Mouse (Mus musculus) embryonic facial prominence, embryonic 11.5 days (tissue): ENCODE measurements around the gene Tdrd12. TPM values are rescaled to one million over a fixed set of nuclear protein-coding genes. Genes with fewer than 3 reads are reported as not detected.

Experiments used
- ATAC-seq: fragments of 200-750 bp; cut with Nextera tagmentation; replicated peaks from 2 replicates; pipeline ENCODE4 v1.8.0; 2017; ENCODE audit warnings: low read depth; ENCODE audit not compliant: insufficient number of reproducible peaks, low FRiP score, low TSS enrichment
- DNase-seq: peaks from one replicate; pipeline ENCODE4 v3.0.0-alpha.2; 2015; ENCODE audit warnings: low spot score
- H3K27ac ChIP-seq: fragments of 300-500 bp; sonication (generic); replicated peaks from 2 replicates; pipeline ENCODE4 v1.5.1; 2014; ENCODE audit warnings: mild to moderate bottlenecking, low read depth, low read length, control low read depth
- H3K27me3 ChIP-seq: fragments of 300-500 bp; sonication (generic); 2 replicates; pipeline ENCODE4 v1.6.1; 2014; ENCODE audit warnings: mild to moderate bottlenecking, low read length, moderate library complexity, mixed read lengths; ENCODE audit not compliant: control insufficient read depth, insufficient read depth
- H3K36me3 ChIP-seq: fragments of 300-500 bp; sonication (generic); replicated peaks from 2 replicates; pipeline ENCODE4 v1.6.1; 2014; ENCODE audit warnings: low read depth, mild to moderate bottlenecking, low read length, moderate library complexity, mixed read lengths; ENCODE audit not compliant: control insufficient read depth, insufficient read depth
- H3K4me1 ChIP-seq: fragments of 300-500 bp; sonication (generic); 2 replicates; pipeline ENCODE4 v1.6.1; 2014; ENCODE audit warnings: low read length, mixed read lengths; ENCODE audit not compliant: control insufficient read depth, insufficient read depth
- H3K4me2 ChIP-seq: fragments of 300-500 bp; sonication (generic); 2 replicates; pipeline ENCODE4 v1.6.1; 2014; ENCODE audit warnings: low read depth, mild to moderate bottlenecking, control low read depth, low read length, moderate library complexity
- H3K4me3 ChIP-seq: fragments of 300-500 bp; sonication (generic); 2 replicates; pipeline ENCODE4 v1.5.1; 2014; ENCODE audit warnings: low read depth, low read length, control low read depth
- H3K9ac ChIP-seq: fragments of 300-500 bp; sonication (generic); replicated peaks from 2 replicates; pipeline ENCODE4 v1.6.1; 2014; ENCODE audit warnings: mild to moderate bottlenecking, control low read depth, low read length
- H3K9me3 ChIP-seq: fragments of 300-500 bp; sonication (generic); replicated peaks from 2 replicates; pipeline ENCODE4 v1.6.1; 2016; ENCODE audit warnings: mild to moderate bottlenecking, low read length, inconsistent platforms, mixed read lengths; ENCODE audit not compliant: control insufficient read depth
- WGBS: fragments of 180-500 bp; shearing (Covaris S2); extraction: QIAGEN DNeasy Blood & Tissue Kit; methylation state at CpG from one replicate; pipeline ENCODE4 v1.1.7; 2014; 5-methylcytosine and 5-hydroxymethylcytosine counted together
- polyA plus RNA-seq: library from polyadenylated mRNA; unstranded; fragments of >200 nt; fragmentation: Nextera tagmentation; extraction: Ambion mirVana; gene quantifications from 2 replicates; pipeline ENCODE4 v1.2.1, GENCODE M21; 2014

Tdrd12 gene
- 0.48 TPM in 1 of 2 replicates, not detected in the other for polyA plus RNA-seq

DNA sequence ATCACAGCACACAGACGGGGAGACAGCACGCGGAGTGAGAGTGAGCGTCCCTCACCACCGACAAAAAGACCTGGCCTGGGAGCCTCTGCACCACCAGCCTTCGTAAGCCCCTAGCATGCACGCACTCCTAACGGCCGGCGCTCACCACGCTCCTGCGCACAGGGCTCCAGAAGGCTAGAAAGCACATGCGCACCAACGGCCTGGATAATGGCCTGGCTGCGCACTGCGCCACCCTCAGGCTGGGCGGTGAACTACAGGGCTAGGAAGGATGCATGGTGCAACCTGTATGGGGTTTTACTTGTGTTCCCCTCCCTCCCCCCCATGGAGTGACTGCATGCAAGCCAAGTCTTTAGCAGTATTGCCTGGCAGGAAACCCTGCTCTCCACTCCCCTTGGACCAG, at the start of gene Tdrd12:
Tdrd12 (minus strand) TSS at position 184 of the 400 bp plus-strand sequence.
- H3K36me3 ChIP-seq = no peaks in the 10 kb centered on the region
- H3K9ac ChIP-seq = no peak within 1 kb of the TSS
- H3K4me3 ChIP-seq = no peak within 1 kb of the TSS
- no peak for DNase-seq
- ATAC-seq = no peak
- no peak within 1 kb of the TSS for H3K27ac ChIP-seq
- no peak within 1 kb of the TSS for H3K4me2 ChIP-seq
- H3K27me3 ChIP-seq = no peaks in the 10 kb centered on the region
- WGBS = 83% methylated on average over 17 of the region's 17 CpGs
- H3K4me1 ChIP-seq = no peaks in the 10 kb centered on the region
- no peaks in the 10 kb centered on the region for H3K9me3 ChIP-seq

- no peaks in the 10 kb centered on the region for H3K9me3 ChIP-seq
- ATAC-seq (no peak), DNase-seq (no peak)
- H3K4me1 ChIP-seq = peaks cover 3% of the 10 kb centered on the region; the same call in 1 of the 2 replicates
- peak overlapping the region; percentile 80 for H3K9ac ChIP-seq
- no peak overlapping the region for H3K27ac ChIP-seq
- peak overlapping the region; percentile 89 for H3K4me2 ChIP-seq
- peaks cover 21% of the 10 kb centered on the region for H3K27me3 ChIP-seq
- no peaks in the 10 kb centered on the region for H3K36me3 ChIP-seq
- WGBS = 17% methylated on average over 15 of the region's 15 CpGs
- H3K4me3 ChIP-seq = peak overlapping the region; percentile 81
Measured at GRCm38 (mm10) chr7:35586906-35587445, 49.4 kb upstream of the Tdrd12 start.

DNA sequence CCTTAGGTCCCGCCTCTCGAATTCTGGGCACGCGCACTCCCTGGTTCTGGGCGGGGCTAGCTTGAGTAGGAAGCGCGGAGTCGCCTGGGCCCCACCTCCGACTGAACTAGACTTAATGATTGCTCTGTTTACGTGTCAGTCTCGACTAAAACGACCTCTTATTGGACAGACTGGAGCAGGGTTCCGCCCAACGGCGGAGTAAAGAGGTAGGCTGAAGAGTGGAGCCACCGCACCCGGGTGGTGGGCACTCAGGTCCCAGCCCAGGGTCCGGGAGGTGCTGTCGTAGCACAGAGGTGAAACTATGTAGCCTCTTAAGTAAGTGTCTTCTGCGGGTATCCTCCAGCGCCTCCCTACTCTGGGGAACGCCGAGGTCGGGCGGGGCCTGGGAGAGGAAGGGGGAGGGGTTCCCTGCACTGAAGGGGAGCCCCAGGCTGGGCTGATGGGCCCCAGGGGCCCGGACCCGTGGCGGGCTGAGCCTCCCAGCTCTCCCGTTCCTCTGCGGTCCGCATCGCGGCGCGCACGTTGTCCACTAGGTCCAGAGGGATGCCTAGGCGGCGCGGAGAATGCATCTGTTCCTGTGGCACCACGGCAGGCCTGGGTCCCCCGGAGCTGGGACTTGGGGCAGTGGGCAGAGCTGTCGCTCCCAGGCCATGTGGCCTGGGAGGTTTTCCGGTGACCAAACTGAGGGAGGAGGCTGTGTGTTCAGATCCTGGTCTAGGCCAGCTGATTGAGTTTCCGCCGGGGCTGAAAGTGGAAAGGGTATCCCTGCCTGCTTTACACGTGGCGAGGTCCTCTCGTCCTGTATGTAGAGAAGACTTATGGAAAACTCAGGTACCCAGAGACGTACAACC, 48.7 kb upstream of the Tdrd12 start, which contains the start of gene Ankrd27:
Ankrd27 (plus strand) TSS at position 190 of the 851 bp plus-strand sequence.
- H3K9ac ChIP-seq = peak within 1 kb of the TSS; percentile 80
- H3K27me3 ChIP-seq = peaks cover 21% of the 10 kb centered on the region
- no peak within 1 kb of the TSS for H3K27ac ChIP-seq
- ATAC-seq (peak; percentile 99), DNase-seq (peak; percentile 98)
- H3K36me3 ChIP-seq = no peaks in the 10 kb centered on the region
- H3K4me2 ChIP-seq = peak within 1 kb of the TSS; percentile 96
- peak within 1 kb of the TSS; percentile 81 for H3K4me3 ChIP-seq
- peaks cover 3% of the 10 kb centered on the region; the same call in 1 of the 2 replicates for H3K4me1 ChIP-seq
- WGBS = under 1% methylated on average over 48 of the region's 49 CpGs
- no peaks in the 10 kb centered on the region for H3K9me3 ChIP-seq

- H3K4me2 ChIP-seq = peak within 1 kb of the TSS; percentile 96
- under 1% methylated on average over 44 of the region's 45 CpGs for WGBS
- H3K4me3 ChIP-seq = peak within 1 kb of the TSS; percentile 81
- ATAC-seq = peak; percentile 62
- peak; percentile 75 for DNase-seq
- H3K9ac ChIP-seq = peak within 1 kb of the TSS; percentile 80
- peaks cover 21% of the 10 kb centered on the region for H3K27me3 ChIP-seq
- peaks cover 3% of the 10 kb centered on the region; the same call in 1 of the 2 replicates for H3K4me1 ChIP-seq
- no peaks in the 10 kb centered on the region for H3K9me3 ChIP-seq
- H3K36me3 ChIP-seq = no peaks in the 10 kb centered on the region
- no peak within 1 kb of the TSS for H3K27ac ChIP-seq
Measured at GRCm38 (mm10) chr7:35585191-35586054, 47.9 kb upstream of the Tdrd12 start, which contains the start of gene Rgs9bp. Rgs9bp (minus strand) TSS chr7:35585582.

GRCm38 (mm10) chr7:35584786-35585190, 47.2 kb upstream of the Tdrd12 start:
- Histone ChIP-seq H3K4me2 (peak overlapping the region; percentile 96), H3K27me3 (peaks cover 21% of the 10 kb centered on the region), H3K27ac (no peak overlapping the region), H3K4me3 (peak overlapping the region; percentile 81), H3K36me3 (no peaks in the 10 kb centered on the region), H3K9ac (peak overlapping the region; percentile 39), H3K4me1 (peaks cover 3% of the 10 kb centered on the region; the same call in 1 of the 2 replicates), H3K9me3 (no peaks in the 10 kb centered on the region)
- DNase-seq = peak; percentile 52
- under 1% methylated on average over 50 of the region's 50 CpGs for WGBS
- ATAC-seq = no peak

DNA sequence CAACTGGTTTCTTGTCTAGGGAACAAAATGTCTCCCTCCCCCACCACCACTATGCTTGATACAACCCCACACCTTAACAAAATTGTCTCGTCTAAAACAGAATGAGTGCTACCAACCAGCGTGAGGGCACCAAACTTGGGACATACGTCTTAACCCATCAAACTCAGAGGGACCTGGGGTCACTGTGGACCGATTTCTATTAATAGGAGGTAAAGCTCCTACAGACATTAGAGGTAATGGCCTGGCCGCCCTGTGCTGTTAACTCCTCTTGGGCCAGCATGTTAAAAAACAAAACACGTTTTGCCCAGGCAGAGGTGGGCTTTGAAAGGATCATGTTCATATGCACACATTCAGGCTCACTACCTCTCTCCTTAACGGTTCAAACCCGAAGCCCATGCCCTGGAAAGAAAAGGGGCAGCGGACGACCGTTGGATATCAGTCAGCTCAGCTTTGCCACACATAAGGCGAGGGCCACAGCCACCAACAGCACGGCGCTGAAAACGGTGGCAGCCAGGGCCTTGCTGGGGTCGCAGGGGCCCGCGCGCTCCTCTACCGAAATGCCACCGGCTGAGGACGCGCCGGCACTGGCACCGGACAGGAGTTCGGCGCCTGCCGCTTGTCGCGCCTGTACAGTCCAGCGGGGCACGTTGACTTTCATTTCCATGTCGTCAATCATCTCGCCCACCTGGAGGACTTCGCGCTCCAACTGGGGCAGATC, 46.7 kb upstream of the Tdrd12 start:
- Histone ChIP-seq H3K9ac (peak overlapping the region; percentile 39), H3K4me3 (peak overlapping the region; percentile 81), H3K4me2 (peak overlapping the region; percentile 96), H3K4me1 (peaks cover 3% of the 10 kb centered on the region; the same call in 1 of the 2 replicates), H3K9me3 (no peaks in the 10 kb centered on the region), H3K36me3 (no peaks in the 10 kb centered on the region), H3K27ac (no peak overlapping the region), H3K27me3 (peaks cover 21% of the 10 kb centered on the region)
- ATAC-seq = no peak
- 5% methylated on average over 36 of the region's 36 CpGs for WGBS
- peak; percentile 2 for DNase-seq

- no peak overlapping the region for H3K4me3 ChIP-seq
- 7% methylated on average over 11 of the region's 11 CpGs for WGBS
Measured at GRCm38 (mm10) chr7:35583476-35584025, 46.0 kb upstream of the Tdrd12 start.

More at GRCm38 (mm10) chr7:35583476-35584025, 46.0 kb upstream of the Tdrd12 start:
- no peak for ATAC-seq
- no peak for DNase-seq
- no peak overlapping the region for H3K4me2 ChIP-seq
- H3K36me3 ChIP-seq = no peaks in the 10 kb centered on the region
- H3K27ac ChIP-seq = no peak overlapping the region
- peaks cover 21% of the 10 kb centered on the region for H3K27me3 ChIP-seq
- H3K4me1 ChIP-seq = peaks cover 3% of the 10 kb centered on the region; the same call in 1 of the 2 replicates
- no peak overlapping the region for H3K9ac ChIP-seq
- no peaks in the 10 kb centered on the region for H3K9me3 ChIP-seq
